10 mouse cellular contexts compared by ENCODE assay signal in genomic region chr5:140659607-140660272, GRCm38 (mm10). TPM values are rescaled to one million over a fixed set of nuclear protein-coding genes. Genes with fewer than 3 reads are reported as not detected.
DNase-seq lines count a peak whose midpoint lies in the region; ATAC-seq lines count a peak whose summit lies in the region.
"Had no signal": no experiment of that assay in that cellular context is flagged by ENCODE, and none has a peak within 500 bp of the region (broad histone marks: within the 10 kb centered on the region; RNA-seq: fewer than 3 reads in every experiment).

No protein-coding gene starts in this region.

- no peak overlapping the region for H3K4me2 ChIP-seq in kidney, embryonic 16.5 days (replicated peaks; ENCODE audit: low read depth, low read length)
- H3K4me2 ChIP-seq in forebrain, embryonic 11.5 days (ENCODE audit: low read depth, low read length, severe bottlenecking), result 0 out of 2 replicates have a peak overlapping the region, but pooled peaks have one; percentile 11
- peak overlapping the region; percentile 31; the same call in 1 of the 2 replicates for H3K4me2 ChIP-seq in neural tube, embryonic 12.5 days (replicated peaks)
- no peak overlapping the region for H3K4me2 ChIP-seq in liver, embryonic 11.5 days

- no peaks in the 10 kb centered on the region for H3K9me3 ChIP-seq in kidney, embryonic 16.5 days (ENCODE audit: low read length)
- no peaks in the 10 kb centered on the region for H3K9me3 ChIP-seq in forebrain, embryonic 11.5 days (ENCODE audit: control insufficient read depth, low read length)
- no peaks in the 10 kb centered on the region for H3K9me3 ChIP-seq in neural tube, embryonic 12.5 days
- H3K9me3 ChIP-seq in liver, embryonic 11.5 days (ENCODE audit: control insufficient read depth, low read length), result no peaks in the 10 kb centered on the region

- no peak overlapping the region for H3K27ac ChIP-seq in kidney, embryonic 16.5 days (ENCODE audit: low read length)
- peak overlapping the region; percentile 91 for H3K27ac ChIP-seq in forebrain, embryonic 11.5 days (ENCODE audit: low read depth, low read length)
- H3K27ac ChIP-seq in neural tube, embryonic 12.5 days, result no peak overlapping the region; the same call in 1 of the 2 replicates
- H3K27ac ChIP-seq in liver, embryonic 11.5 days (ENCODE audit: low read depth, low read length), result no peak overlapping the region
- H3K27ac ChIP-seq: macrophage had no signal

- H3K27me3 ChIP-seq in kidney, embryonic 16.5 days (ENCODE audit: insufficient read depth, low read length), result no peaks in the 10 kb centered on the region
- no peaks in the 10 kb centered on the region for H3K27me3 ChIP-seq in forebrain, embryonic 11.5 days (ENCODE audit: control insufficient read depth, insufficient read depth, low read length)
- H3K27me3 ChIP-seq in neural tube, embryonic 12.5 days (replicated peaks), result no peaks in the 10 kb centered on the region
- no peaks in the 10 kb centered on the region for H3K27me3 ChIP-seq in liver, embryonic 11.5 days (replicated peaks; ENCODE audit: control insufficient read depth, insufficient read depth, low read length)

- H3K9ac ChIP-seq in kidney, embryonic 16.5 days (replicated peaks; ENCODE audit: low read length), result 0 out of 2 replicates have a peak overlapping the region, but pooled peaks have one; percentile 2
- H3K9ac ChIP-seq in forebrain, embryonic 11.5 days (ENCODE audit: low read length), result peak overlapping the region; percentile 12; the same call in 1 of the 2 replicates
- H3K9ac ChIP-seq in neural tube, embryonic 12.5 days, result 0 out of 2 replicates have a peak overlapping the region, but pooled peaks have one; percentile 26
- no peak overlapping the region for H3K9ac ChIP-seq in liver, embryonic 11.5 days (ENCODE audit: low read depth, low read length)

- WGBS in kidney, embryonic 16.5 days, result 42% methylated on average over 16 of the region's 16 CpGs
- WGBS in forebrain, embryonic 11.5 days, result 13% methylated on average over 16 of the region's 16 CpGs
- 28% methylated on average over 16 of the region's 16 CpGs for WGBS in neural tube, embryonic 12.5 days
- 54% methylated on average over 16 of the region's 16 CpGs for WGBS in liver, embryonic 11.5 days

- no peak for ATAC-seq in kidney, embryonic 16.5 days (ENCODE audit: low FRiP score, low TSS enrichment)
- ATAC-seq in forebrain, embryonic 11.5 days (replicated peaks; ENCODE audit: low FRiP score), result peak; percentile 92
- peak; percentile 76 for ATAC-seq in neural tube, embryonic 12.5 days (ENCODE audit: low FRiP score, low read depth)
- ATAC-seq in liver, embryonic 11.5 days (replicated peaks; ENCODE audit: low FRiP score), result no peak

- peaks cover 20% of the 10 kb centered on the region for H3K4me1 ChIP-seq in kidney, embryonic 16.5 days (ENCODE audit: insufficient read depth, low read length)
- H3K4me1 ChIP-seq in forebrain, embryonic 11.5 days (replicated peaks; ENCODE audit: control insufficient read depth, insufficient read depth, low read length), result peaks cover 15% of the 10 kb centered on the region; the same call in 1 of the 2 replicates
- H3K4me1 ChIP-seq in neural tube, embryonic 12.5 days, result peaks cover 33% of the 10 kb centered on the region
- peaks cover 17% of the 10 kb centered on the region for H3K4me1 ChIP-seq in liver, embryonic 11.5 days (replicated peaks; ENCODE audit: control insufficient read depth, insufficient read depth, low read length)

- no peaks in the 10 kb centered on the region for H3K36me3 ChIP-seq in kidney, embryonic 16.5 days (ENCODE audit: insufficient read depth, low read length)
- no peaks in the 10 kb centered on the region for H3K36me3 ChIP-seq in forebrain, embryonic 11.5 days (ENCODE audit: control insufficient read depth, insufficient read depth, low read length)
- H3K36me3 ChIP-seq in neural tube, embryonic 12.5 days, result peaks cover 3% of the 10 kb centered on the region; the same call in 1 of the 2 replicates
- H3K36me3 ChIP-seq in liver, embryonic 11.5 days (ENCODE audit: control insufficient read depth, insufficient read depth, low read length), result no peaks in the 10 kb centered on the region

- H3K4me3 ChIP-seq in kidney, embryonic 16.5 days (ENCODE audit: low read length), result no peak overlapping the region
- no peak overlapping the region for H3K4me3 ChIP-seq in forebrain, embryonic 11.5 days (ENCODE audit: low read depth, low read length)
- no peak overlapping the region for H3K4me3 ChIP-seq in neural tube, embryonic 12.5 days
- H3K4me3 ChIP-seq in liver, embryonic 11.5 days (ENCODE audit: low read depth, low read length), result no peak overlapping the region
- H3K4me3 ChIP-seq: erythroblast, embryonic 14.5 days had no signal

- DNase-seq in kidney, adult 8-10 months, result no peak
- peak; percentile 90 for DNase-seq in forebrain, embryonic 11.5 days (ENCODE audit: low spot score)
- DNase-seq in layer of hippocampus, postnatal 10 days (ENCODE audit: low spot score in 2 of 2), result peak; percentile 70 to 77
- DNase-seq in spleen, postnatal 10 days (ENCODE audit: low spot score in 2 of 2), result no peak
- no peak for DNase-seq in liver, embryonic 11.5 days (ENCODE audit: low spot score)
- DNase-seq in c-Kit-positive CD71-positive TER-119-positive erythroid progenitor cells, embryonic 14.5 days (ENCODE audit: low spot score), result no peak

RNA-seq across cellular contexts. Expression of gene Ttyh3, which starts 10.9 kb away (rescaled TPM):
- 28.4 and 31.3 TPM in 2 replicates for polyA plus RNA-seq in kidney, embryonic 16.5 days (2015; fragmentation: Nextera tagmentation; extraction: Ambion mirVana)
- 83.3 and 91.5 TPM in 2 replicates for polyA plus RNA-seq in forebrain, embryonic 11.5 days (2014; fragmentation: Nextera tagmentation; extraction: Ambion mirVana)
- total RNA-seq in layer of hippocampus, postnatal 10 days (2021), result 100 to 1,000 TPM; 371 to 388 TPM
- polyA plus RNA-seq in neural tube, embryonic 12.5 days (2016; fragmentation: Nextera tagmentation; extraction: Ambion mirVana), result 79.6 and 83.3 TPM in 2 replicates
- 24.3 and 26.5 TPM in 2 replicates for polyA plus RNA-seq in liver, embryonic 11.5 days (2014; fragmentation: Nextera tagmentation; extraction: Ambion mirVana)

RNA-seq across cellular contexts. Expression of gene Iqce, which starts 42.4 kb away (rescaled TPM):
- 26.0 and 30.7 TPM in 2 replicates for polyA plus RNA-seq in kidney, embryonic 16.5 days (2015; fragmentation: Nextera tagmentation; extraction: Ambion mirVana)
- polyA plus RNA-seq in forebrain, embryonic 11.5 days (2014; fragmentation: Nextera tagmentation; extraction: Ambion mirVana), result 28.6 and 31.0 TPM in 2 replicates
- total RNA-seq in layer of hippocampus, postnatal 10 days (2021), result 10 to 100 TPM; 53.7 to 54.5 TPM
- 20.6 and 29.5 TPM in 2 replicates for polyA plus RNA-seq in neural tube, embryonic 12.5 days (2016; fragmentation: Nextera tagmentation; extraction: Ambion mirVana)
- 13.2 and 14.4 TPM in 2 replicates for polyA plus RNA-seq in liver, embryonic 11.5 days (2014; fragmentation: Nextera tagmentation; extraction: Ambion mirVana)

RNA-seq across cellular contexts. Expression of gene Brat1, which starts 45.1 kb away (rescaled TPM):
- 28.2 and 30.9 TPM in 2 replicates for polyA plus RNA-seq in kidney, embryonic 16.5 days (2015; fragmentation: Nextera tagmentation; extraction: Ambion mirVana)
- polyA plus RNA-seq in forebrain, embryonic 11.5 days (2014; fragmentation: Nextera tagmentation; extraction: Ambion mirVana), result 17.0 and 17.1 TPM in 2 replicates
- 10 to 100 TPM; 27.6 to 28.5 TPM for total RNA-seq in layer of hippocampus, postnatal 10 days (2021)
- 25.2 TPM in 2 replicates for polyA plus RNA-seq in neural tube, embryonic 12.5 days (2016; fragmentation: Nextera tagmentation; extraction: Ambion mirVana)
- polyA plus RNA-seq in liver, embryonic 11.5 days (2014; fragmentation: Nextera tagmentation; extraction: Ambion mirVana), result 16.9 and 18.7 TPM in 2 replicates

RNA-seq across cellular contexts. Expression of gene Lfng, which starts 52.6 kb away (rescaled TPM):
- 36.3 and 38.9 TPM in 2 replicates for polyA plus RNA-seq in kidney, embryonic 16.5 days (2015; fragmentation: Nextera tagmentation; extraction: Ambion mirVana)
- 41.8 and 45.4 TPM in 2 replicates for polyA plus RNA-seq in forebrain, embryonic 11.5 days (2014; fragmentation: Nextera tagmentation; extraction: Ambion mirVana)
- total RNA-seq in layer of hippocampus, postnatal 10 days (2021), result 10 to 100 TPM; 29.3 to 38.8 TPM
- 30.5 and 34.5 TPM in 2 replicates for polyA plus RNA-seq in neural tube, embryonic 12.5 days (2016; fragmentation: Nextera tagmentation; extraction: Ambion mirVana)
- 10.6 and 11.0 TPM in 2 replicates for polyA plus RNA-seq in liver, embryonic 11.5 days (2014; fragmentation: Nextera tagmentation; extraction: Ambion mirVana)

Comparison
In these comparisons a context has a peak if more than half of its experiments do, and no peak if none do; other contexts are left out.
1. ATAC-seq: peak in forebrain, embryonic 11.5 days (single experiment) and neural tube, embryonic 12.5 days (single experiment); none in kidney, embryonic 16.5 days (single experiment) and liver, embryonic 11.5 days (single experiment).
2. H3K4me2 ChIP-seq: peak in forebrain, embryonic 11.5 days (single experiment) and neural tube, embryonic 12.5 days (single experiment); none in kidney, embryonic 16.5 days (single experiment) and liver, embryonic 11.5 days (single experiment).
3. DNase-seq: peak in forebrain, embryonic 11.5 days (single experiment) and layer of hippocampus, postnatal 10 days (2 of 2); none in kidney, adult 8-10 months (0 of 2), spleen, postnatal 10 days (0 of 2), liver, embryonic 11.5 days (single experiment) and c-Kit-positive CD71-positive TER-119-positive erythroid progenitor cells, embryonic 14.5 days (single experiment).